Mouse (Mus musculus): ENCODE results near the gene Fam186b.

Fam186b gene

GRCm38 (mm10) chr15:99295484-99295981, at the start of gene Fam186b:
Gene Fam186b (minus strand): TSS chr15:99295888.
- in situ Hi-C loops (cut with MboI, MseI): no loop called here

- in situ Hi-C loops (cut with MboI, MseI): loop anchor here (10.0 kb wide), 1 partner anchor 1070 kb away; no protein-coding TSS in a partner anchor
Observed at GRCm38 (mm10) chr15:99344961-99345360, 49.3 kb upstream of the Fam186b start.

DNA sequence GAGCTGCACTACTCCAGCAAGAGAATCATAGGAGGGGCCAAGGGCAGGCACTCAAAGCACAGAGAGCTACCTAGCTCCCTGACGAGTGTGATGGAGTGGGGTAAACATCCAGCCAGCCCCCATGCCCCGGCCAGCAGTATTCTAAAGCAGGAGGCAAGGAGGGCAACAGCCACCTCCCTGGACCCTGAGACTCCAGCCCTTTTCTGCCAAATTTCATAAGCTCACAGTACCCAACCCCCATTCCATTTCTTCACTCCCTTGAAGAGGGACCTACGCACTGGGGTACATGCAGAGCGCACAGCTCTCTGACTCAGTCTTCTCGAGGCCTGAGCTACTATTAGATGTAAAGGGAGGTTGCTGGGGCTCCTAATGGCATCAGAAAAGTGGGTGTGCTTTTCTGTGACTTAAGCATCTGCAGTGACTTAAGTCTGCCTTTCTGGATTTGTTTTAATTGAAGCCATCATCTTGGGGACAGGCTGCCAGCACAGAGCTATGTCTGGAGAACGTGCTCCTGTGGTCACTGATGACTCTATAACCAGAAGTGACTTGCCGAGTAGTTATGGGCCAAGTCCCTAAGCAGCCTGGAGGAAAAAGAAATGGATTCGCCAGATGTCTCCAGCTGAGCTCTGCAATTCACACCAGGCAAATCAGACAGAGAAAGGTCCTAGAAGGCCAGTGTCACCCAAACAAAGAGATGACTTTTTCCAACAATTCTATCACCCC, 48.6 kb upstream of the Fam186b start:
- in situ Hi-C loops (cut with MboI, MseI): loop anchor here (10.0 kb wide), 1 partner anchor 1070 kb away; no protein-coding TSS in a partner anchor

DNA sequence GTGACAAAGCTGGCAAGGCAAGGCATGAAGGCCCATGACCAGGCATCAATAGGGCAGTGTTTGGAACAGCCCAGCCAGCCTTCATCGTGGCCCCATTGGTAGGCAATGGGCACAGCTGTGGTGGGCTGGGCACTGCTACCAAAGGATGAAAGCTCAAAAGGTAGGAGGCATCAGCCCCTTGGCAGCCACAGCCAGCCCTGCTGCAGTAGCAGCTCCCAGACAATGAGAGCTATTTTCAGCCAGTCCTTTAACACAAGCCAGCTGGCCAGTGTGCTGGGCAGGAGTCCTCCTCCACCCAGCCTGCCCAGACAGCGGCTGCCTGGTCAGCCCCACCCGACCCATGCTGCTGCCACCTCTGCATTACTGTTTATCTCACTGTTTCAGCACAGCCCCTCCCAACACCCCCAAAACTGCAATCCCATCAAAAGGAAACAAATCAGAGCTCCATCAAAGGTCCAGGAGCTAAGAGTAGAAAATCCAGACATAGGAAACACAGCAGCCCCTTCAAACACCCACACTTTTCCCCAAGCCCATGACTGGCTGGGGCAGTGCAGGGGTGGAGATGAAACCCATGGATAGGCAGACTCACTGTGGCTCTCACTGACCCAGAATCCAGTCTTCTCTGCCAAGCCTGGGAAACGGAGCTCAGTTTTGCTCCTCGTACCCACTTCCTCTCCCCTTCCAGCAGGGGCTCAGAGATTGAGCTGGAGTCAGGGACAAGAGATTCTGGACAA, 47.9 kb upstream of the Fam186b start:
- in situ Hi-C loops (cut with MboI, MseI): loop anchor here (10.0 kb wide), 1 partner anchor 1071 kb away; no protein-coding TSS in a partner anchor

DNA sequence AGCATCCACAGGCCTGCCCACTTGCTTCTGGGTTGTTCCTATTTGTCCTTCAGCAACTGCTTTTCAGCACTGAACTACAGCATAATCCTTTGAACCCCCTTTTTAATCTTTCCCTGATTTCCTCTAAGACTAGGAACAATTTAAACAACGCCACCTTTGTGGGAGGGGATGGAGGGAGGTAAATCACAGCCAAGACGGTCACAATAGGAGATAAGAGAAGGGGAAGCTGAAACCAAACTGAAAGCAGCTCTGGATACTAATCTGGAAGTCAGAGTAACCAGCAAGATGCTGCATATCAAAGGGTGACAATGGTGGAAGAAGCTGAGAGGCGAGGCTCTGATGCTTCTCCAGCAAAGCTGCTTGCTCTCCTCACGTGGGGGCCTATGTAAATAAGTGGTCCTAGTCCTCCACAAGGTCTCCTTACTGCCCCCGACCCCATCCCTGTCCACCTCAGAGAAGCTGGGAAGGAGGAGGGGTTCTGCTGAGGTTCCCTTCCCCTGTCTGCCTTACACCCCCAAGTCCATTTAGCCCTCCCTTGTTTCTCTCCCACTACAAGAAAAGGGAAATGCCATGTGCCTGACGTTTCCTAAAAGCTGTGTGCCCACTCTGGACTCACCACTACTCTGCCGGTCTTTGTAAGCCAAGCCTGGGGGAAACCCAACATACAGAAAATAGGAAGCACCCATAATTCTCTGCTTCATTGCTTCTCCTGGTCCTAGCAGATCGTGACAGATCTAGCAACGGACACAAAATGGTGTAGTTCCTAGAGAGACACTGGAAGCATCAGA, 46.7 kb upstream of the Fam186b start:
- in situ Hi-C loops (cut with MboI, MseI): loop anchor here (10.0 kb wide), 1 partner anchor 1072 kb away; no protein-coding TSS in a partner anchor

DNA sequence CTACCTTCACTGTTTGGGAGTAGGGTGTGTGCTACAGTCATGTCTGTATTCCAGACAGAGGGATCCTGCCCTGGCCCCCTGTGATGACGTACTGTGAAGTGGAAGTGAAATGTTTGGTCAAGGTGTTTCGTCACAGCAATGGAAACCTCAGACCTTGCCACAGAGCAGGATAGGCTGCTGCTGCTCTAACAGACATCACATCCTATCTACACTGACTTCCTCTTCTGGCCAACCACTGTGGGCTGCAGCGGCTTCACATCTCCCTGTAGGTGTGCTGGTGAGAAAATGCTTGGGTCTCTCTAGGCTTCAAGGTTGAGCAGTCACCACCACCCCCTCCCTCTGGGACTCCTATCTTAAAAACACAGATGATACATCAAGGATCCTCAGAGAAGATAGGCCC, 45.4 kb upstream of the Fam186b start:
- in situ Hi-C loops (cut with MboI, MseI): loop anchor here (10.0 kb wide), 1 partner anchor 1074 kb away; no protein-coding TSS in a partner anchor

DNA sequence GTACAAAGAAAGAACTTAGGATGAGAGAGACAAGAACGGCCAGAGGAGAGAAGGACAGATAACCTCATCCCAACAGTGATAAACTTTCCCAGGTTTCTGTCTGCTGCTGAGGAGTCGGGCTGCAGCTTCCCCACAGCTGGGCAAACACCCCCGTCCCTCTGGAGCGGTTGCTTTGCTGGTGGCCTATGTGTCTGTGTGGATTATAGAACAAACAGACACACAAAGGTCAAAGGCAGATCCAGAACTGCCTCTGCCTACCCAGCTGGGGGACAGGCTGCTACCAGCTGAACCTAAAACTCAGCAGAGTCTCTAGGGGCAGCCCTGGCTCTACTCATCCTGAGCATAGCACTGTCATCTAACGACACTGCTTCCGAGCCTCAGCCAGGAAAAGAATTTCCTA, 44.0 kb upstream of the Fam186b start:
- in situ Hi-C loops (cut with MboI, MseI): loop anchor here (10.0 kb wide), 1 partner anchor 1075 kb away; no protein-coding TSS in a partner anchor

DNA sequence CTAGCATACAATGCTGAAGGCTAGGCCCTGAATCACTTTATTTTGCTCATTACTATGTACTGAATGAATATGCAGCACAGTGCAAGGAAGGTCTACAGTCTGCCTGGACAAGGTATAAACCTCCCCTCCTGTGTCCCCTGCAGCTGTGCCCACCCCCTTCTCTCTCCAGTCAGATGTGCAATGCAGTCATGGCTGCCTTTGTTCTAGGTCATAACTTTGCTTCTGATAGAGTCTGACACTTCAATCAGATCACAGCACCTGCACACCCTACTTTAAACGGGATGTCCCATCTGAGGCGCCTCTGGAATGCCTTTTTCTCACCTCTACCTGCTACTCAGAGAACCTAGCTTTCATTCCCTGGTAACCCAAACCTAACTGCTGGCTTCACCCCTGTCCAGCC, 43.2 kb upstream of the Fam186b start:
- in situ Hi-C loops (cut with MboI, MseI): no loop called here

DNA sequence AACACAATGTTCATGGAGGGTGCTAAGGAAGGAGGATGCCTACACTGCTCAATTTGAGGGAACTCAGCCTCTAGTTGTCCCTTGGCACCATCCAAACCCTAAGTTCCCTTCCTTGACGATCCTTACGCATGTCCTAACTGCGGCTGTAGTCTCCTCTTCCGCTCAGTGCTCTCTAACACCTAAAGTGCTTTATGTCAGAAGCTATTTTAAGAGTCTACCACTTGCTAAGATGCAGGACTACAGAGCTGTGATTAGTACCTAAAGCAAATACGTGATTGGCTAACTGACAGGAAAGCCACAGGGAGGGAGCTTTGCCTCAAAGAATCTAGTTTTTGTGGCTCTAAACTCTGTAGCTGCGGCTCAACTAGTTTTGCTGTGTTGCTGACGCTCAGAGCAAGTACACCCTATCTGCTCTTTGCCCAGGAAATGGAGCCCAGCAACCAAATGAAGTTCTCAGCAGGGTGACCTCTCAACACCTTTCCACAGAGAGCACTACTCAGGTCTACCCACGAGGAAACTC, 40.2 kb upstream of the Fam186b start:
- in situ Hi-C loops (cut with MboI, MseI): no loop called here

DNA sequence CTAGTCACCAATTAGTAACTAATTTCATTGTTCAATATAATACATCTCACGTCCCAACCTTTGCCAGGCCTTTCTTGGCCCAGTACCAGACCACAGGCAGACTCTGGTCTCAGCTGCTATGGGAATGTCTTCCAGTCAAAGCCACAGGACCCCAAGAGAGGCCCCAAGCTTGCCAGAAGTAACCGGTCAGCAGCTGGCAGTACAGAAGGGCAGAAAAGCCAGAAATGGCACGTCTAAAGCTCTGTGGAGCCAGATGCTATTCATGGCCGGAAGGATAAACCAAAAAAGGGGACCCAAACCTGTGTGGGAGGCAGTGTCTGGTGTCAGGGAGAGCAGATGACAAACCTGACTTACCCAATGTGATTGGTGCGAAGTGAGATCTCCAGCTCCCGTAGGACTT, 38.8 kb upstream of the Fam186b start:
- in situ Hi-C loops (cut with MboI, MseI): no loop called here

DNA sequence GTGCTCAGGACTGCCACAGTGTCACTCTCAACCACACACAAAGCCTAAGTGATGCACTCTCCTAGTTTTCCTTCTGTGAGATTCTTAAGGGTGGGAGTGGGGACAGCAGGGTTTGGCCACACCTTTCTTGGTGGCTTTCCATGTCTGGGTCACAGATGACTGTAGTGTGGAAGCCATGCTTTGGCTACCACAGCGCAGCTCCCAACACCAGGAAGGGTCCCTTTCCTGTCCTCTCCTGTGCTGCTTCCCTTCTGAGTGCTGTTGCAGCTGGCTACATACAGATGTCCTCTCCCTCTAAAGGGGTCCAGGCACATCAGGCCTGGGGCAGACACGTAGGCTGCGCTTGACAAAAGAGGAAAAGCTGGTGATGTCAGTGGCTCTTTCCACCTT, 38.0 kb upstream of the Fam186b start:
- in situ Hi-C loops (cut with MboI, MseI): no loop called here

GRCm38 (mm10) chr15:99332921-99333675, 37.4 kb upstream of the Fam186b start:
- in situ Hi-C loops (cut with MboI, MseI): no loop called here

DNA sequence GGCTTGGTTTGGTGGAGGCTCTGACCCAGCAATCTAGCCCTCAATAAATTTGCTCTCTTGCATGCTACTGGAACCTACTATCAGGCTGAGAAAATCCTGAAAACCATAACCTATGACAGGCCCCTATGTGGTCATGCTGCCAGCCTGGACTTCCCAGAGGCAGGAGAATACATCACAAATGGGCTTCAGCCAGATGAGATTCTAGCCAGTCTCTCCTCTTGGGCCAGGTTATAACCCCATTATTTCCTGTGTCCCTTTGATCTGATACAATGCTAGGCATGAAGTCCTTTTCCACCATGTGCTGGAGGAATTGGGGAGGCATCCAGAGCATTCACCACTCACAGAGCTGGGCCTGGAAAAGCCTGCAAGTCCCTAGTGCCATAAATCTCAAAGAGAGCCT, 36.4 kb upstream of the Fam186b start:
- in situ Hi-C loops (cut with MboI, MseI): no loop called here

DNA sequence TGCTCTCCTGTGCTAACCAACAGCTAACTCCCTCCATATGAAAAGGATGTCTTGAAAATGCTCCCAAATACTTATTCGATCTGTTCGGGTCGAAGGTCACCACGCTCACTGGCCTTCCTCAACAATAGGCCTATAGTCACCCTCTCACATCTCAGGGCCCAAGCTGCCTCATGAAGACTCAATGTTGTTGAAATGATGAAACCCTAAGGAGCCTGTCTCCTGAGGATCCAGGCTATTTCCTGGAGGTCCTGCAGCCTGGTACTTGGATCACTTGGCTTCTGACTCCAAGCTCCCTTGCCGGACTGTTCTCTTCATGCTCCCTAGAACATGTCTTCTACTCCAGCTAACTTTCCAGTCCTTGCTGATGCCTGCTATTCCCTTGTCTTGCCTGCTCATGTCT, 35.7 kb upstream of the Fam186b start:
- in situ Hi-C loops (cut with MboI, MseI): no loop called here

DNA sequence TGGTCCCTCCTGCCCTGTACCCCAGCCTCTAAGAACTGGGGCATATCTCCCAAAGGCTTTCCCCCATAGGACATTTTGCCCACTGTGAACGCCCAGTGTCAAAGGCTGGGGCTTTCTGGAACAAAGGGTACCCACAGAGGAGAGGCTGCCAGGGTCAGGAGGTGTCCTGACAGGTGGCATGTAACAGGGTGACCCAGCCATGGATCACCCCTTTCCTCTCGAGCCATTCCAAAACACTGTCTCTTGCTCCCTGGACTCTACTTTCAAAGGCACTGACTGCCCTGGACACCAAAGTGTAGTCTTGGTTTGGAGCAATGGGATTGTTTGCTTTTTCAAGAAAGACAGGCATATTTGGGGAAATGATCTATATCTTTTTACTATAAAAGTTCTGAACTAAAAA, 34.6 kb upstream of the Fam186b start:
- in situ Hi-C loops (cut with MboI, MseI): no loop called here

GRCm38 (mm10) chr15:99328011-99328410, 32.3 kb upstream of the Fam186b start:
- in situ Hi-C loops (cut with MboI, MseI): loop anchor here (5.0 kb wide), 1 partner anchor 49 kb away; no protein-coding TSS in a partner anchor

GRCm38 (mm10) chr15:99326959-99327358, 31.3 kb upstream of the Fam186b start:
- in situ Hi-C loops (cut with MboI, MseI): loop anchor here (5.0 kb wide), 1 partner anchor 50 kb away; no protein-coding TSS in a partner anchor

GRCm38 (mm10) chr15:99326407-99326806, 30.7 kb upstream of the Fam186b start:
- in situ Hi-C loops (cut with MboI, MseI): loop anchor here (5.0 kb wide), 1 partner anchor 51 kb away; no protein-coding TSS in a partner anchor

GRCm38 (mm10) chr15:99325598-99325997, 29.9 kb upstream of the Fam186b start:
- in situ Hi-C loops (cut with MboI, MseI): loop anchor here (5.0 kb wide), 1 partner anchor 52 kb away; no protein-coding TSS in a partner anchor

DNA sequence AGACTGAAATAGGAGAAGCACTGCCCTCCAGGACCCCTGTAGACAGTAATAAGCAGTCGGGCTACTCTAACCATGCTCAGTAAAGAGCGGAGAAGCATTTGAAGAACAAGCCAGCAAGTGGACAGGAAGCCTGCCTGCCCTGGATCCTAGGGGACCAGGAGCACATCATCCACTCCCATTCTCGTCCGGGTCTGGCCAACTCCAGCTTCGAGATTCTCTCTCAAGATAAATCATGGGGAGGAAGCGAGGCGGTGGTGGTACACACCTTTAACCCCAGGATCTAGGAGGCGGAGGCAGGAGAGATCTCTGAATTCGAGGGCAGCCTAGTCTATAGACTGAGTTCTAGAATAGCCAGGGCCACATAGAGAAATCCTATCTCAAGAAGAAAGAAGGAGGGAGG, 28.5 kb upstream of the Fam186b start:
- in situ Hi-C loops (cut with MboI, MseI): no loop called here

Data from T-helper 1 cell (primary cell).